Mouse (Mus musculus): ENCODE measurements around the gene Auts2. TPM values are rescaled to one million over a fixed set of nuclear protein-coding genes. Genes with fewer than 3 reads are reported as not detected.

Auts2 gene
- polyA plus RNA-seq, 1 experiment from 2014 or later = 17.0 TPM

- Histone ChIP-seq H3K9me3 (no peaks in the 10 kb centered on the region), H3K36me3 (no peaks in the 10 kb centered on the region), H3K27me3 (no peaks in the 10 kb centered on the region), H3K4me3 (no peak overlapping the region), H3K27ac (no peak overlapping the region), H3K4me1 (no peaks in the 10 kb centered on the region), H3K9ac (no peak overlapping the region), H3K4me2 (no peak overlapping the region)
- WGBS = 72% methylated on average over 1 of the region's 1 CpGs
- no peak for ATAC-seq (ENCODE audit: borderline replicate concordance, extremely low read depth, low FRiP score, low TSS enrichment)
Observed at GRCm38 (mm10) chr5:132265015-132265414, 278.1 kb downstream of the Auts2 start.

GRCm38 (mm10) chr5:132261750-132262149 lies 281.4 kb downstream of the Auts2 start:
- H3K27ac ChIP-seq = no peak overlapping the region
- no peak overlapping the region for H3K4me2 ChIP-seq
- no peak overlapping the region for H3K4me3 ChIP-seq
- H3K9ac ChIP-seq = no peak overlapping the region
- 51% methylated on average over 1 of the region's 1 CpGs for WGBS
- H3K4me1 ChIP-seq = no peaks in the 10 kb centered on the region
- no peaks in the 10 kb centered on the region for H3K9me3 ChIP-seq
- no peaks in the 10 kb centered on the region for H3K27me3 ChIP-seq
- no peaks in the 10 kb centered on the region for H3K36me3 ChIP-seq
- no peak for ATAC-seq (ENCODE audit: borderline replicate concordance, extremely low read depth, low FRiP score, low TSS enrichment)

- ATAC-seq (ENCODE audit: borderline replicate concordance, extremely low read depth, low FRiP score, low TSS enrichment) = no peak
- Histone ChIP-seq H3K27ac (no peak overlapping the region), H3K4me1 (no peaks in the 10 kb centered on the region), H3K9ac (no peak overlapping the region), H3K27me3 (no peaks in the 10 kb centered on the region), H3K9me3 (no peaks in the 10 kb centered on the region), H3K4me3 (no peak overlapping the region), H3K4me2 (no peak overlapping the region), H3K36me3 (no peaks in the 10 kb centered on the region)
- WGBS = 85% methylated on average over 11 of the region's 11 CpGs
Observed at GRCm38 (mm10) chr5:132258882-132259281, 284.3 kb downstream of the Auts2 start.

GRCm38 (mm10) chr5:132255579-132255978 lies 287.6 kb downstream of the Auts2 start:
- H3K36me3 ChIP-seq = no peaks in the 10 kb centered on the region
- no peaks in the 10 kb centered on the region for H3K27me3 ChIP-seq
- WGBS = 56% methylated on average over 8 of the region's 8 CpGs
- no peak overlapping the region for H3K27ac ChIP-seq
- H3K9ac ChIP-seq = no peak overlapping the region
- H3K4me3 ChIP-seq = no peak overlapping the region
- no peaks in the 10 kb centered on the region for H3K4me1 ChIP-seq
- H3K4me2 ChIP-seq = no peak overlapping the region
- no peaks in the 10 kb centered on the region for H3K9me3 ChIP-seq
- ATAC-seq (ENCODE audit: borderline replicate concordance, extremely low read depth, low FRiP score, low TSS enrichment) = no peak

GRCm38 (mm10) chr5:132249523-132249922 lies 293.6 kb downstream of the Auts2 start:
- Histone ChIP-seq H3K9ac (no peak overlapping the region), H3K4me1 (peaks cover 13% of the 10 kb centered on the region; the same call in 1 of the 2 replicates), H3K4me3 (no peak overlapping the region), H3K36me3 (no peaks in the 10 kb centered on the region), H3K27me3 (no peaks in the 10 kb centered on the region), H3K4me2 (no peak overlapping the region), H3K9me3 (no peaks in the 10 kb centered on the region), H3K27ac (no peak overlapping the region)
- no peak for ATAC-seq (ENCODE audit: borderline replicate concordance, extremely low read depth, low FRiP score, low TSS enrichment)
- WGBS = 66% methylated on average over 11 of the region's 11 CpGs

- ATAC-seq (ENCODE audit: borderline replicate concordance, extremely low read depth, low FRiP score, low TSS enrichment) = peak; percentile 35; the same call in 1 of the 2 replicates
- H3K9me3 ChIP-seq = no peaks in the 10 kb centered on the region
- 44% methylated on average over 7 of the region's 7 CpGs for WGBS
- no peak overlapping the region for H3K9ac ChIP-seq
- no peak overlapping the region for H3K4me3 ChIP-seq
- no peak overlapping the region for H3K4me2 ChIP-seq
- no peaks in the 10 kb centered on the region for H3K27me3 ChIP-seq
- H3K27ac ChIP-seq = 0 out of 2 replicates have a peak overlapping the region, but pooled peaks have one; percentile 28
- H3K36me3 ChIP-seq = no peaks in the 10 kb centered on the region
- peaks cover 13% of the 10 kb centered on the region; the same call in 1 of the 2 replicates for H3K4me1 ChIP-seq
Observed at GRCm38 (mm10) chr5:132248069-132248468, 295.1 kb downstream of the Auts2 start.

GRCm38 (mm10) chr5:132235460-132235859 lies 307.7 kb downstream of the Auts2 start:
- Histone ChIP-seq H3K36me3 (no peaks in the 10 kb centered on the region), H3K9ac (no peak overlapping the region), H3K4me1 (peaks cover 11% of the 10 kb centered on the region; the same call in 1 of the 2 replicates), H3K9me3 (no peaks in the 10 kb centered on the region), H3K27ac (no peak overlapping the region), H3K4me3 (no peak overlapping the region), H3K4me2 (no peak overlapping the region), H3K27me3 (no peaks in the 10 kb centered on the region)
- WGBS = 71% methylated on average over 5 of the region's 5 CpGs
- ATAC-seq (ENCODE audit: borderline replicate concordance, extremely low read depth, low FRiP score, low TSS enrichment) = no peak

- Histone ChIP-seq H3K4me1 (peaks cover 19% of the 10 kb centered on the region), H3K9ac (no peak overlapping the region), H3K27ac (no peak overlapping the region), H3K36me3 (no peaks in the 10 kb centered on the region), H3K4me2 (no peak overlapping the region), H3K4me3 (no peak overlapping the region), H3K9me3 (no peaks in the 10 kb centered on the region), H3K27me3 (no peaks in the 10 kb centered on the region)
- no peak for ATAC-seq (ENCODE audit: borderline replicate concordance, extremely low read depth, low FRiP score, low TSS enrichment)
- WGBS = 68% methylated on average over 7 of the region's 7 CpGs
Observed at GRCm38 (mm10) chr5:132234471-132234870, 308.7 kb downstream of the Auts2 start.

GRCm38 (mm10) chr5:132231280-132232047 lies 311.7 kb downstream of the Auts2 start:
- 36% methylated on average over 10 of the region's 10 CpGs for WGBS
- no peak overlapping the region for H3K27ac ChIP-seq

GRCm38 (mm10) chr5:132229644-132230357 lies 313.3 kb downstream of the Auts2 start:
- Histone ChIP-seq H3K36me3 (no peaks in the 10 kb centered on the region), H3K27ac (no peak overlapping the region), H3K9ac (no peak overlapping the region), H3K4me3 (no peak overlapping the region), H3K4me1 (peaks cover 24% of the 10 kb centered on the region), H3K4me2 (no peak overlapping the region), H3K27me3 (no peaks in the 10 kb centered on the region), H3K9me3 (no peaks in the 10 kb centered on the region)
- ATAC-seq (ENCODE audit: borderline replicate concordance, extremely low read depth, low FRiP score, low TSS enrichment) = peak; percentile 53; the same call in 1 of the 2 replicates
- WGBS = 18% methylated on average over 8 of the region's 8 CpGs

More at GRCm38 (mm10) chr5:132231280-132232047, 311.7 kb downstream of the Auts2 start:
- H3K36me3 ChIP-seq = no peaks in the 10 kb centered on the region
- no peaks in the 10 kb centered on the region for H3K9me3 ChIP-seq
- peaks cover 24% of the 10 kb centered on the region for H3K4me1 ChIP-seq
- peak; percentile 55; the same call in 1 of the 2 replicates for ATAC-seq (ENCODE audit: borderline replicate concordance, extremely low read depth, low FRiP score, low TSS enrichment)
- H3K4me2 ChIP-seq = no peak overlapping the region
- H3K27me3 ChIP-seq = no peaks in the 10 kb centered on the region
- no peak overlapping the region for H3K4me3 ChIP-seq
- no peak overlapping the region for H3K9ac ChIP-seq

GRCm38 (mm10) chr5:132229023-132229422 lies 314.1 kb downstream of the Auts2 start:
- no peak for ATAC-seq (ENCODE audit: borderline replicate concordance, extremely low read depth, low FRiP score, low TSS enrichment)
- Histone ChIP-seq H3K27me3 (no peaks in the 10 kb centered on the region), H3K4me3 (no peak overlapping the region), H3K36me3 (no peaks in the 10 kb centered on the region), H3K9me3 (no peaks in the 10 kb centered on the region), H3K9ac (no peak overlapping the region), H3K4me1 (peaks cover 24% of the 10 kb centered on the region), H3K27ac (no peak overlapping the region), H3K4me2 (no peak overlapping the region)
- WGBS = 44% methylated on average over 1 of the region's 1 CpGs

- WGBS = 74% methylated on average over 12 of the region's 12 CpGs
- Histone ChIP-seq H3K27ac (no peak overlapping the region), H3K36me3 (no peaks in the 10 kb centered on the region), H3K4me1 (0 out of 2 replicates have a peak, but pooled peaks cover 2% of the 10 kb centered on the region), H3K9me3 (no peaks in the 10 kb centered on the region), H3K9ac (no peak overlapping the region), H3K4me3 (no peak overlapping the region), H3K27me3 (no peaks in the 10 kb centered on the region), H3K4me2 (no peak overlapping the region)
- no peak for ATAC-seq (ENCODE audit: borderline replicate concordance, extremely low read depth, low FRiP score, low TSS enrichment)
Observed at GRCm38 (mm10) chr5:132220376-132220930, 322.7 kb downstream of the Auts2 start.

All from lung, embryonic 15.5 days (tissue).